Mouse (Mus musculus): Measurements from ENCODE around the gene Nme7. TPM values are rescaled to one million over a fixed set of nuclear protein-coding genes. Genes with fewer than 3 reads are reported as not detected.

Nme7 gene
- polyA plus RNA-seq, 1 experiment from 2014 or later, result 7.6 TPM

GRCm38 (mm10) chr1:164315266-164315665 is 11.3 kb downstream of the Nme7 start:
- H3K27ac ChIP-seq (ENCODE audit: low read depth), result no peak overlapping the region
- H3K4me1 ChIP-seq (ENCODE audit: insufficient read depth), result peaks cover 5% of the 10 kb centered on the region; the same call in 1 of the 2 replicates
- no peaks in the 10 kb centered on the region for H3K9me3 ChIP-seq (ENCODE audit: low read length)
- ATAC-seq, result no peak
- H3K36me3 ChIP-seq (replicated peaks; ENCODE audit: insufficient read depth, low read length), result peaks cover 3% of the 10 kb centered on the region; the same call in 1 of the 2 replicates
- TF ChIP-seq CTCF (IDR thresholded peaks at IDR 0.05; ENCODE audit: low read depth) (peak; percentile 78), EP300 (IDR thresholded peaks at IDR 0.05; ENCODE audit: low read depth) (no peak)
- DNase-seq, result peak; percentile 59
- no peaks in the 10 kb centered on the region for H3K27me3 ChIP-seq (ENCODE audit: insufficient read depth, low read length)
- no peak overlapping the region for H3K4me2 ChIP-seq (ENCODE audit: low read depth, low read length)
- 79% methylated on average over 8 of the region's 8 CpGs for WGBS (ENCODE audit: insufficient replicate concordance)
- no peak overlapping the region for H3K9ac ChIP-seq (replicated peaks)
- no peak overlapping the region for H3K4me3 ChIP-seq (ENCODE audit: low read depth, low read length)

GRCm38 (mm10) chr1:164316697-164317096 is 12.8 kb downstream of the Nme7 start:
- no peaks in the 10 kb centered on the region for H3K27me3 ChIP-seq (ENCODE audit: insufficient read depth, low read length)
- H3K27ac ChIP-seq (ENCODE audit: low read depth), result no peak overlapping the region
- ATAC-seq, result peak; percentile 55
- peak; percentile 84 for DNase-seq
- H3K4me1 ChIP-seq (ENCODE audit: insufficient read depth), result peaks cover 5% of the 10 kb centered on the region; the same call in 1 of the 2 replicates
- no peak overlapping the region for H3K4me2 ChIP-seq (ENCODE audit: low read depth, low read length)
- H3K36me3 ChIP-seq (replicated peaks; ENCODE audit: insufficient read depth, low read length), result peaks cover 3% of the 10 kb centered on the region; the same call in 1 of the 2 replicates
- no peaks in the 10 kb centered on the region for H3K9me3 ChIP-seq (ENCODE audit: low read length)
- no peak overlapping the region for H3K4me3 ChIP-seq (ENCODE audit: low read depth, low read length)
- H3K9ac ChIP-seq (replicated peaks), result no peak overlapping the region
- TF ChIP-seq CTCF (IDR thresholded peaks at IDR 0.05; ENCODE audit: low read depth) (peak; percentile 98), EP300 (IDR thresholded peaks at IDR 0.05; ENCODE audit: low read depth) (no peak)
- WGBS (ENCODE audit: insufficient replicate concordance), result 23% methylated on average over 3 of the region's 3 CpGs

- TF ChIP-seq EP300 (IDR thresholded peaks at IDR 0.05; ENCODE audit: low read depth) (no peak), CTCF (IDR thresholded peaks at IDR 0.05; ENCODE audit: low read depth) (no peak)
- Histone ChIP-seq H3K4me1 (ENCODE audit: insufficient read depth) (peaks cover 5% of the 10 kb centered on the region; the same call in 1 of the 2 replicates), H3K27me3 (ENCODE audit: insufficient read depth, low read length) (no peaks in the 10 kb centered on the region), H3K9ac (replicated peaks) (no peak overlapping the region), H3K4me2 (ENCODE audit: low read depth, low read length) (no peak overlapping the region), H3K4me3 (ENCODE audit: low read depth, low read length) (no peak overlapping the region), H3K9me3 (ENCODE audit: low read length) (no peaks in the 10 kb centered on the region), H3K27ac (ENCODE audit: low read depth) (no peak overlapping the region), H3K36me3 (replicated peaks; ENCODE audit: insufficient read depth, low read length) (peaks cover 3% of the 10 kb centered on the region; the same call in 1 of the 2 replicates)
- DNase-seq (no peak), ATAC-seq (no peak)
- WGBS (ENCODE audit: insufficient replicate concordance), result 78% methylated on average over 9 of the region's 9 CpGs
Measured at GRCm38 (mm10) chr1:164317261-164317660, 13.3 kb downstream of the Nme7 start.

- TF ChIP-seq CTCF (IDR thresholded peaks at IDR 0.05; ENCODE audit: low read depth) (no peak), EP300 (IDR thresholded peaks at IDR 0.05; ENCODE audit: low read depth) (no peak)
- DNase-seq (no peak), ATAC-seq (no peak)
- H3K4me2 ChIP-seq (ENCODE audit: low read depth, low read length), result no peak overlapping the region
- H3K9ac ChIP-seq (replicated peaks), result no peak overlapping the region
- no peaks in the 10 kb centered on the region for H3K9me3 ChIP-seq (ENCODE audit: low read length)
- no peak overlapping the region for H3K27ac ChIP-seq (ENCODE audit: low read depth)
- peaks cover 5% of the 10 kb centered on the region; the same call in 1 of the 2 replicates for H3K4me1 ChIP-seq (ENCODE audit: insufficient read depth)
- no peak overlapping the region for H3K4me3 ChIP-seq (ENCODE audit: low read depth, low read length)
- WGBS (ENCODE audit: insufficient replicate concordance), result 75% methylated on average over 5 of the region's 5 CpGs
- no peaks in the 10 kb centered on the region for H3K36me3 ChIP-seq (replicated peaks; ENCODE audit: insufficient read depth, low read length)
- no peaks in the 10 kb centered on the region for H3K27me3 ChIP-seq (ENCODE audit: insufficient read depth, low read length)
Measured at GRCm38 (mm10) chr1:164318474-164318873, 14.6 kb downstream of the Nme7 start.

DNA sequence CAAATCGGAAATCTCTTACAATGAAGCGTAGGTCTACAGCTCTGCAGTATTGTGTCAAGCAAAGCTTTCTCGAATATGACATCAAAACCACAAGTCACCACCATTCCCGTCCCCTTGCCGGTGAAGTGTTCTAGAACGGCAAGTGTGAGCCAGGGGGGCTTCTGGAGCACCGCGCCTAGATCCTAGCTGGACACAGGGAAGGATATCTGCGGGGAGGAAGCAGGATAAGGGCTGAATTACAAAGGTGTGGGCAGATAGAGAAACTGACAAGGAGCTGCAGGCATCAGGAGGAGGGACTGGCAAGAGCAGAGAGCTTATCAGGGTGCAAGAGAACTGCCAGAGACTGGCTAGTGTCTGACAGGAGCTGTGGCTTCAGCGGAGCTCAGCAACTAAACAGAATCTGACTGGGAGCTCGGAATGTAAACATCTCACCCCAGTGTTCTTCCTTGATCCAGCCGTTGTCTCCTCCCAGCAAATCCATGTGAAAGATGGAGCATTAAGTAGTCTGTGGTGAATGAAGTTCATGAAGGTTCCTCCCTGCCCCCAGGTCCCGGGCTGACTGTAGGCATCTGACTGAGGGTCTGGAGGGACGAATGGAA is 15.7 kb downstream of the Nme7 start:
- H3K27ac ChIP-seq (ENCODE audit: low read depth), result no peak overlapping the region
- 60% methylated on average over 14 of the region's 14 CpGs for whole genome bisulfite sequencing (ENCODE audit: insufficient replicate concordance)
- peaks cover 5% of the 10 kb centered on the region; the same call in 1 of the 2 replicates for H3K4me1 ChIP-seq (ENCODE audit: insufficient read depth)
- no peak overlapping the region for H3K4me3 ChIP-seq (ENCODE audit: low read depth, low read length)
- DNase-seq (no peak), ATAC-seq (no peak)
- no peaks in the 10 kb centered on the region for H3K27me3 ChIP-seq (ENCODE audit: insufficient read depth, low read length)
- H3K4me2 ChIP-seq (ENCODE audit: low read depth, low read length), result no peak overlapping the region
- no peaks in the 10 kb centered on the region for H3K9me3 ChIP-seq (ENCODE audit: low read length)
- H3K36me3 ChIP-seq (replicated peaks; ENCODE audit: insufficient read depth, low read length), result no peaks in the 10 kb centered on the region
- H3K9ac ChIP-seq (replicated peaks), result no peak overlapping the region
- TF ChIP-seq CTCF (IDR thresholded peaks at IDR 0.05; ENCODE audit: low read depth) (no peak), EP300 (IDR thresholded peaks at IDR 0.05; ENCODE audit: low read depth) (no peak)

- Histone ChIP-seq H3K9me3 (ENCODE audit: low read length) (no peaks in the 10 kb centered on the region), H3K9ac (replicated peaks) (no peak overlapping the region), H3K27me3 (ENCODE audit: insufficient read depth, low read length) (no peaks in the 10 kb centered on the region), H3K4me3 (ENCODE audit: low read depth, low read length) (no peak overlapping the region), H3K4me1 (ENCODE audit: insufficient read depth) (peaks cover 5% of the 10 kb centered on the region; the same call in 1 of the 2 replicates), H3K36me3 (replicated peaks; ENCODE audit: insufficient read depth, low read length) (no peaks in the 10 kb centered on the region), H3K4me2 (ENCODE audit: low read depth, low read length) (no peak overlapping the region), H3K27ac (ENCODE audit: low read depth) (no peak overlapping the region)
- DNase-seq (no peak), ATAC-seq (no peak)
- WGBS (ENCODE audit: insufficient replicate concordance), result 83% methylated on average over 5 of the region's 5 CpGs
- no peak for TF ChIP-seq CTCF (IDR thresholded peaks at IDR 0.05; ENCODE audit: low read depth)
Measured at GRCm38 (mm10) chr1:164320731-164321130, 16.8 kb downstream of the Nme7 start.
